Mouse (Mus musculus) gastrocnemius, postnatal 36 days (tissue): ENCODE measurements around the gene Naip5. TPM values are rescaled to one million over a fixed set of nuclear protein-coding genes. Genes with fewer than 3 reads are reported as not detected.
"Not testable (repeated sequence)": the region's sequence is repeated elsewhere in the genome, so short reads cannot be mapped to it uniquely, and the experiment has no call there.

Experiments used
- DNase-seq, 2 experiments: peaks; one replicate each; pipeline ENCODE4 v3.0.0; 2022
- intact Hi-C: fragments of 180-260 bp; cut with DNase I; formaldehyde crosslinking; loops from one replicate; pipeline ENCODE4 v1.15.1; 2025
- long read RNA-seq, 2 experiments: library from polyadenylated mRNA; stranded (forward); transcript quantifications; one replicate each; pipeline ENCODE4 v2.0.0; 2021
- total RNA-seq, 2 experiments: library from RNA; stranded (reverse); gene quantifications; 2 replicates each; pipeline ENCODE4 v1.2.3; 2021

Gene Naip5
- under 1 TPM; 0.08 to 0.15 TPM for total RNA-seq
- long read RNA-seq, experiment 1, result 0 reads
- long read RNA-seq, experiment 2, result 0 reads

GRCm38 (mm10) chr13:100246223-100246622, at the start of gene Naip5:
Gene Naip5 (minus strand): TSS chr13:100246323.
- DNase-seq, intact Hi-C loops: not testable (repeated sequence)

GRCm38 (mm10) chr13:100284611-100285010, 38.5 kb upstream of the Naip5 start:
- DNase-seq, result no peak
- intact Hi-C loops, result no loop called here

DNA sequence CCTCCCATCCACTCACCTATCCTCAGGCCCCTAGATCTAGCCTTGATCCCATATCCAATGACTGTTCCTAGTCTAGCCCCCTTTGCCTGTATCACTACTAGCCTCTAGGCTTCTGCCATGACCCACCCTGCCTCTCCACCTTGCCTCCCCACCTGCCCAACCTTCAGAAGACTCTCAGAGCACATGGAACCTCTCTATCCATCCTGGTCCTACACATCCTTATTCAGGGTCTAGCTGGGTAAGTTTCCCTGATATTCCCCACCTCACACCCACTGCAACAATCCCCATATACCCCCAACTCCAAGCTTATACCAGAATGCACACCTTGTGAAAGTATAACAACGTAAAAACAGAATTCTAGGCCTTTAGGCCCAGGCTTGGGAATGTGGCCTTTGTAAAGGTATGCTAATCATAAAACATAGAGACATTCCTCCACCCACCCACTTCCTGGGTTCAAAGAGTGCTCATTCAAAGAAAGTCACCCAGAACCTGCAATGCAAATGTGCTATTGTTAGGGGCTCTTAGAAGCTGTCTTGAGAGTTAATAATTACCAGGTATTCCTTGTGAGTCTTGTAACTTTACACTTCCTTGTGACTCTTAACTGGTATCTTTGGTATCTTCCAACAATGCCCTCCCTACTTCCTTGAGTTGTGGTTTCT, 25.5 kb upstream of the Naip5 start:
- intact Hi-C loops, DNase-seq: not testable (repeated sequence)

DNA sequence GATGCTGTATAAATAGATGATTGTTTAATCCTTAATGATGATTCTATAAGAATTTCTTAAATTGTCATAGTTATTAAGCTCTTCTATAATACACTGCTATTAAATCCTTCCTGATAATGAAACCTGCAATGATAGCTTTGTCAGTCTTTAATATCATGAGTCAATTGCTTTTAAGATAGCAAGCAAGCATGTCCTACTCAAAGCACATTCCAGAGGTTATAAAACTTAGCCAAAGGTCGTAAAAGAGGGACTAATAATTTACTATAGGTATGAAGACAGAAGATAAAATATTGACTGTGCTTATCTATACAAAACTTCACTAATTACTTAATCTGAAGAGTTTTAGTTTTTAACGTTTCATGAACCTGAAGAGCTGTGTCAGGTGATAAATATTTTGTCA, 10.9 kb upstream of the Naip5 start:
- intact Hi-C loops, DNase-seq: not testable (repeated sequence)

DNA sequence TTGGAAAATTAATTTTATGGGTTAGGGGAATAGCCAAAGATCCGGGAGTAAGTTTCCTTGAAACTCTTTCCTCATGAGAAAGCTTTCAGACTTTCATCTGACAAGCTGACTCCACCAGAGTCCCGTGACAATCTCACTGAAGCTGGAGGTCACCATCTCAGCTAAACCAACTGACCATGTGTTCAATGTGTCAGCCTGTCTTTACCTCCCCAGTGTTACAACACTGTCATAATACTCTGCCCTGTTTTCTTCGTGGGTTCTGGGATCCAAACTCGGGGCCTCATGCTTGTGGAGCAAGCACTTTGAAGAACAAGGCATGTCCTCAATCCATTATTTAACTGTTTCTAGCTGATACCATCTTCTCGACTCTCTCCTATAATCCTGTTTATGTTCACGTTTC, 9.8 kb upstream of the Naip5 start:
- intact Hi-C loops, result not testable (repeated sequence)

DNA sequence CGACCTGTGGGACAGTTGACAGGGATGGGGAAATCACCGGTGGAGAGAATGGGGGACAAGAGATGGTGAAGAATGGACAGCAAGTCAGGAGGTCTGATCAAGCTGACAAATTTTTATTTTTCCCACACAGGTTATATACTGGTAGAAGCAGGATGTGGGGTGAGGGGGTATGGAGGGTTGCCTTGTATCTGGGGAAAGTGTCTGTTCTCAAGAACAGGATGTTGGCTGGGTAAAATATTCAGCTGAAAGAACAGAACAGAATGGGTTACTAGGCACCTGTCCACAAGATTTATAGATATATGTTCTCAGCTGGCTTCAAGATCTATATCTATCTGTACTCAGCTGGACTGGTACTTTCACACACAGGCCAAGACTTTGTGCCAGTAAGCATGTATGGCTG, 5.8 kb upstream of the Naip5 start:
- intact Hi-C loops, DNase-seq: not testable (repeated sequence)

More for the DNA sequence above, 9.8 kb upstream of the Naip5 start:
- not testable (repeated sequence) for DNase-seq

- DNase-seq, intact Hi-C loops: not testable (repeated sequence)
Observed at GRCm38 (mm10) chr13:100246896-100247519, 885 bp upstream of the Naip5 start.

GRCm38 (mm10) chr13:100243702-100244101, 2.4 kb downstream of the Naip5 start:
- intact Hi-C loops, result no loop called here
- DNase-seq, result no peak

DNA sequence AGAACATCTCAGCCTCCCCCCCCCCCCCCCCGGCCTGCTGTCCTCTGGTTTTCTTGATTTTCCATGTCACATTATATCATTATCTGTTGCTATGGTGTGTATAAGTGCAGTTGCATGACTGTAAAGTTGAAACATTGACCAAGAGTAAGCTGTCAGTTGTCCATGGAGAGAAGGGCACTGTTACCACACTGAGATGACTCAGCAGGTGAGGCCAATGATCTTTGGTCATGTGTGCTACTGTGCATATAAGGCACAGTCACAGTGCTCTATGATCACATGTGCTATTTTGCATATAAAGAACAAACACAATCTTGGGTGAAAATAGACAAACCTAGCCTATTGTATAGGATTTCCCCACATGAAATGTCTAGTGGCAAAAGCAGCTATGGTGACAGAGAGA, 32.4 kb downstream of the Naip5 start:
- intact Hi-C loops, DNase-seq: not testable (repeated sequence)

DNA sequence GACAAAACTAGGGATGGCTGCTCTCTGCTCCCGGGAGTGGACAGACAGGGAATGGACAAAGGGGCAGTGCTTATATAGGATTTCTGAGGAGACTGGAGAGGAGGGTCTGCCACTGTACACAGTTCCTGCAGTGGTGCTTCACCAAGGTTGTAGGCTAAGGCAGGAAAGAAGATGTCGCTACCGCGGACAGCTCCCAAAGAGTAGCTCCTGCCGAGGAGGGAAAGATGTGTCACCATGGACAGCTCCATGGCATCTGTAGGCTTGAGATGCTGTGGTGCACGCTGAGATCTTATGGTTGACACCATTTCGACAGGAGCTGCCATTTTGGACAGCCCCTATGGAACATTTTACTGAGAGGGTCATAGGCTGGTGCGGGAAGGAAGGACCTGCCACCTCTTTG, 35.6 kb downstream of the Naip5 start:
- DNase-seq, result no peak
- intact Hi-C loops, result no loop called here

- DNase-seq, result no peak
- intact Hi-C loops, result no loop called here
Observed at GRCm38 (mm10) chr13:100203319-100203718, 42.8 kb downstream of the Naip5 start.

DNA sequence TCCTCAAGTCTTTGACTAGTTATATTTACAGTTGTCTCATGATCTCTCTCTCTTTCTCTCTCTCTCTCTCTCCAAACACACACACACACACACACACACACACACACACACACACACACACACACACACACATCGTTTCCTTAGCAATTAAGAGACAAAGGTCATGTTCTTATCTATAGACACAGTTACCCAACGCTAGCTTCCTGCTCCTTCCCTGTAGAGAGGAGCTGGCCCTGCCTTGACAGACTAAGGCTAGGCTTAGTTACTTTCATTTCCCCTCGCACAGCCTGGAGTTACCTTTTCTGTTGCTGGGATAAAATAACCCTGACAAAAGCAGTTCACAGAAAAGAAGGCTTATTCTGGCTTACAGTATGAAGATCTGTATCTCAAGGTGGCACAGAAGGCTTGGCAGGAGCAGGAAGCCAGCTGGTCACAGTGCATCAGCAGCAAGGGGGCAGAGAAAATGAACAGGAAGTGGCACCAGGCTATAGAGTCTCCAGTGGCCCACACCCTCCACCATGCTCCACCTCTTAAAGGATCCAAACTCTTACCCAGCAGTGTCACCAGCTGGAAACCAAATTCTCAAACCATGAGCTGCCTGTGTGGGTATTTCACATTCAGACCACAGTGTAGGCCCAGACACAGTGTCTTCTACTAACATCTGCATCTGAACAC, 44.3 kb downstream of the Naip5 start, which contains the start of gene Naip2:
TSS of gene Naip2 (minus strand) at position 434 of the 675 bp plus-strand sequence.
- DNase-seq, intact Hi-C loops: not testable (repeated sequence)

GRCm38 (mm10) chr13:100200778-100201177, 45.3 kb downstream of the Naip5 start:
- intact Hi-C loops, result no loop called here
- DNase-seq, result no peak

DNA sequence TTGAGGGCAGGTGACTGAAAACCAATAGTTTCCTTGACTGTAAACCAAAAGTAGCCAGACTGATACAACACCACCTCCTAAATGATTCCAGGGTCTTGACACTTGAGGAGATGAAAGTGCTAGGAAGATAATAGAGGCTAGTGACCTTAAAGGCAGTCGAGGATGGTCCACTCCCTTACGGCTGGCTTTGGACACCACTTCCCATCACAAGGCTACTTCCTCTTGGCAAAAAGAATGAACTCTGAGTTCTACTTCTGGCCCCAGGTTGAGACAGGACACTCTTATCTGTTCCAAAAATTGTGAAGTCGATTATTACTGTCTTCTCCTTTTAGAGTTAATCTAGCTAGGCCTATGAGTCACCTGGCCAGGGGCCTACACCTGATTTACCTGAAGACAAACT, 50.7 kb downstream of the Naip5 start:
- no peak for DNase-seq
- intact Hi-C loops, result no loop called here

DNA sequence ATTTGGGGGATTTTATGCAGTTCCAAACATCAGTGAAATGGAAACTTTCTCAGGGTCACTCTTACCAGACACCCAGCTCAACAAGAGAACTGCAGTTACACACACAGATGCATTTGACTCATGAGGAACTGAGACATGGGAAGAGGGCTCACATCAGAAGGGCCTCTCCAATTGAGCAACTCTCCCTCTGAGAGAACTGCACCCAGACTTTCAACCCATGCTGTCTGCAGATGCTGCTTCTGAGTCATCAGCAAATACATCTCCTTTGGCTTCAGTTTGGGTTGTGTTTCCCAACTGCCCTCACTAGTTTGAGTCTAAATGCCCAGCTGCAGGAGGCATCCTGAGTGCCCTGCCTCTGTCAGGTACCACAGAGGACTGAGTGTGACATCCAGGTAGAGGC, 63.0 kb downstream of the Naip5 start:
- intact Hi-C loops, DNase-seq: not testable (repeated sequence)

DNA sequence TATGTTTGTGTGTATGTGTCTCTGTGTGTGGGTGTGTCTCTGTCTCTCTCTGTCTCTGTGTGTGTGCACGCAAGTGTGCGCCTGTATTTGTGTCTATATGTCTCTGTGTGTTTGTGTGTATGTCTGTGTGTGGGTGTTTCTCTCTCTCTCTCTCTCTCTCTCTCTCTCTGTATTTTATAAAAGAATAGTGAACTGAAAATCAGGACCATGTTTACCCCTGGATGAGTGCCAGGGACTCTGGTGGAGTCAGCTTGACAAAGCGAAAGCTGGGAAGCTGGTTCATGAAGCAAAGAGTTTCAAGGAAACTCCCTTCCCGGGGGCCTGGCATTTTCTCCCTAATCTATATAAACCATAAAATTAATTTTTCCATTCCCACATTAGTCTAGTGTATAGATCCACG, 71.8 kb downstream of the Naip5 start:
- DNase-seq, intact Hi-C loops: not testable (repeated sequence)

DNA sequence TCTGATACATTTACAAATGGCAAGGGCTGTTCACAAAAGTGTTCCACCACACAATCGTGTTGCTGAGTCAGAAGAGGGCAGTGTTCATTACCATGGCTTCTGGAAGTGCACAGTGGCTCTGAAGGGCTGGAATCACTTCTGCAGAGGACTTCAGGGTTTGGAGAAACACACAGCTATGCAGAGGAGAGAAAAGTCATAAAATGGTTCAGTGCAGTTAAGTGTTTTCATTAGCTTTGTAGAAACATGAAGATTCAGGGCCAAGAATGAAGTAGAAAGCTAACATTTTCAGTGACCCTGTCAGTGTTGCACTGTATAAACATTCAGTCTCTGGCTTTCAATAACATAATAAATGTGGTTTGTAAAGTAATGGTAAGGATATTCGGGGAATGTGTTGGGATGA, 79.7 kb downstream of the Naip5 start:
- intact Hi-C loops, result not testable (repeated sequence)

DNA sequence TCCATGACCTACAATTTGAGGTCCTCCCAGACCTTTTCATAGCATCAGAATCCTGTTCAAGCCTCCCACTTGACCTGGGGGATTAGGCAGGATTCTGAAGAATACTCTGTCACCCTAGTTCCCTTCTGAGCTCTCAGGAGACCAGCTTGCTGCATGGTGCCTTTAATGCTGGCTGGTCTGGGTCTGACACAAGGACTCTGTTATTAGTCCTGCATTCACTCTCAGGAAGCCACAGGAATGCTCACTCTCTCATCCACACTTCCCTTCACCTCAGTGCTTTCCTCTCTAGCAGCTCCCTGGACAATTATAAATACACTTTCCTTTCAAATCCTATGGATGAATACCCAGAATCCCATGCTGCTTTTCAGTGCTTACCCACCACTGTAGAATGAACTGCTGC, 83.7 kb downstream of the Naip5 start:
- intact Hi-C loops, DNase-seq: not testable (repeated sequence)

More for the DNA sequence above, 79.7 kb downstream of the Naip5 start:
- DNase-seq, result not testable (repeated sequence)
